Mouse (Mus musculus): ENCODE results near the gene Phf19. TPM values are rescaled to one million over a fixed set of nuclear protein-coding genes. Genes with fewer than 3 reads are reported as not detected.

Phf19 gene
- polyA plus RNA-seq, 1 experiment from 2014 or later = 6.5 TPM

- Histone ChIP-seq H3K27me3 (no peaks in the 10 kb centered on the region), H3K27ac (replicated peaks) (no peak overlapping the region), H3K4me1 (no peaks in the 10 kb centered on the region), H3K36me3 (no peaks in the 10 kb centered on the region), H3K4me3 (no peak overlapping the region), H3K9ac (replicated peaks) (no peak overlapping the region), H3K9me3 (no peaks in the 10 kb centered on the region), H3K4me2 (replicated peaks) (no peak overlapping the region)
- WGBS = 72% methylated on average over 2 of the region's 2 CpGs
- no peak for ATAC-seq (replicated peaks)
Measured at GRCm38 (mm10) chr2:34953547-34954116, 39.8 kb upstream of the Phf19 start.

- Histone ChIP-seq H3K27ac (replicated peaks) (no peak overlapping the region), H3K9ac (replicated peaks) (no peak overlapping the region), H3K4me2 (replicated peaks) (no peak overlapping the region), H3K36me3 (no peaks in the 10 kb centered on the region), H3K27me3 (no peaks in the 10 kb centered on the region), H3K4me1 (no peaks in the 10 kb centered on the region), H3K4me3 (no peak overlapping the region), H3K9me3 (no peaks in the 10 kb centered on the region)
- 63% methylated on average over 4 of the region's 4 CpGs for WGBS
- no peak for ATAC-seq (replicated peaks)
Measured at GRCm38 (mm10) chr2:34953018-34953417, 39.2 kb upstream of the Phf19 start.

- Histone ChIP-seq H3K4me1 (no peaks in the 10 kb centered on the region), H3K4me2 (replicated peaks) (no peak overlapping the region), H3K9ac (replicated peaks) (no peak overlapping the region), H3K27ac (replicated peaks) (no peak overlapping the region), H3K9me3 (no peaks in the 10 kb centered on the region), H3K36me3 (no peaks in the 10 kb centered on the region), H3K4me3 (no peak overlapping the region), H3K27me3 (no peaks in the 10 kb centered on the region)
- ATAC-seq (replicated peaks) = no peak
Measured at GRCm38 (mm10) chr2:34951469-34951868, 37.6 kb upstream of the Phf19 start.

DNA sequence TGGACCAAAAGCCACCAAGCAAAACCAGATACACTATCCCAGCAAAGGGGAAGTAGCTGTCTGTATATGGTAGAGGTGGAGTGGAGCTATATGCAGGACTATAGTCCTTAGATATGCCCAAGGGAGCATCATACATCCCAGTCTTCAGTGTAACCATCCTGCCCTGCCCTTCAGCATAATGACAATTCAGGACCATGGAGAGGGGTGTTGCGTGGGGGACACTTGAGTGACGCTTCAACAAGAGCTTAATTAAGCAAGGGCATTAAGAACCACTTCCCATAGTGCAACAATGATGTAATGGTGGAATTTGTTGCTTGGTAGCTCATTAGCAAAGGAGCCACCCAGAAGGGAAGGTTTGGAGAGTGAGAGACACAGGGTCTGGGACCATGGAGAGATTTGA lies 34.8 kb upstream of the Phf19 start:
- ATAC-seq (replicated peaks) = no peak
- Histone ChIP-seq H3K4me1 (no peaks in the 10 kb centered on the region), H3K9ac (replicated peaks) (no peak overlapping the region), H3K9me3 (no peaks in the 10 kb centered on the region), H3K4me2 (replicated peaks) (no peak overlapping the region), H3K27ac (replicated peaks) (no peak overlapping the region), H3K4me3 (no peak overlapping the region), H3K27me3 (no peaks in the 10 kb centered on the region), H3K36me3 (no peaks in the 10 kb centered on the region)
- WGBS = 13% methylated on average over 2 of the region's 2 CpGs

- Histone ChIP-seq H3K27me3 (no peaks in the 10 kb centered on the region), H3K9ac (replicated peaks) (no peak overlapping the region), H3K9me3 (no peaks in the 10 kb centered on the region), H3K27ac (replicated peaks) (no peak overlapping the region), H3K4me2 (replicated peaks) (no peak overlapping the region), H3K36me3 (no peaks in the 10 kb centered on the region), H3K4me3 (no peak overlapping the region), H3K4me1 (no peaks in the 10 kb centered on the region)
- no peak for ATAC-seq (replicated peaks)
- 50% methylated on average over 4 of the region's 4 CpGs for WGBS
Measured at GRCm38 (mm10) chr2:34946046-34946445, 32.2 kb upstream of the Phf19 start.

- WGBS = 74% methylated on average over 4 of the region's 4 CpGs
- Histone ChIP-seq H3K27me3 (no peaks in the 10 kb centered on the region), H3K36me3 (no peaks in the 10 kb centered on the region), H3K9ac (replicated peaks) (no peak overlapping the region), H3K9me3 (no peaks in the 10 kb centered on the region), H3K27ac (replicated peaks) (no peak overlapping the region), H3K4me3 (no peak overlapping the region), H3K4me1 (no peaks in the 10 kb centered on the region), H3K4me2 (replicated peaks) (no peak overlapping the region)
- no peak for ATAC-seq (replicated peaks)
Measured at GRCm38 (mm10) chr2:34945580-34945979, 31.8 kb upstream of the Phf19 start.

GRCm38 (mm10) chr2:34944761-34945160 lies 30.9 kb upstream of the Phf19 start:
- H3K36me3 ChIP-seq = no peaks in the 10 kb centered on the region
- no peaks in the 10 kb centered on the region for H3K9me3 ChIP-seq
- no peak overlapping the region for H3K27ac ChIP-seq (replicated peaks)
- no peak overlapping the region for H3K4me3 ChIP-seq
- no peaks in the 10 kb centered on the region for H3K4me1 ChIP-seq
- no peak for ATAC-seq (replicated peaks)
- no peak overlapping the region for H3K4me2 ChIP-seq (replicated peaks)
- no peak overlapping the region for H3K9ac ChIP-seq (replicated peaks)
- WGBS = 29% methylated on average over 8 of the region's 8 CpGs
- no peaks in the 10 kb centered on the region for H3K27me3 ChIP-seq

GRCm38 (mm10) chr2:34943556-34944120 lies 29.8 kb upstream of the Phf19 start:
- no peak overlapping the region for H3K9ac ChIP-seq (replicated peaks)
- no peak overlapping the region for H3K4me3 ChIP-seq
- no peaks in the 10 kb centered on the region for H3K36me3 ChIP-seq
- no peak overlapping the region for H3K27ac ChIP-seq (replicated peaks)
- H3K9me3 ChIP-seq = no peaks in the 10 kb centered on the region
- no peaks in the 10 kb centered on the region for H3K4me1 ChIP-seq
- H3K27me3 ChIP-seq = no peaks in the 10 kb centered on the region
- 81% methylated on average over 13 of the region's 13 CpGs for WGBS
- no peak overlapping the region for H3K4me2 ChIP-seq (replicated peaks)
- no peak for ATAC-seq (replicated peaks)

DNA sequence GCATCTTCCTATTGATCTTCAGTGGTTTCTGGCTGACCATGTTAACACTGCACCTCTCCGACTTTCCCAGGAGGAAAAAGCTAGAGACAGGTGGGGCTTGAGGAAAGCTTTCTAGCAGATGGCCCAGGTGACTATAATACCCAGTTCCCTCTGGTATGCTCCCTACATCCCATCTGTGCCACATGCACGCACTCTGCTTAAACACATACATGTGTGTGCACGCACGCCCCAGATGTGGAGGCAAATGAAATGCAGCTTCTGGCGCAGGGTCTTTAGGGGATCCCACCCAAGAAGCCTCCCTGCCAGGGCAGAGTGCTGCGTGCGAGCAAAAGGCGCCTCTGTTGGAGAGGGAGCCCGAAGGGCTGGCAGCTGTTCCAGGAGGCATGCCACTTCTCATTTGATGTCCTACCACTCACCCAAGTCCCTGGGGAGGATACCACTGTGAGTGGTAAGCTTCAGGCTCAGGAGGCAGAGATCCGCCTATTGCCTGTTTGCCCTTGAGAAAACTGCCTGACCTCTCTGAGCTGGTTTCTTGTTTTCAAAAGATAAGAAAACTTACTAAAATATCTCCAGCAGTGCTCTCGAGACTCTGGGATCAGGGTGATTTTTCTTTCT lies 27.3 kb upstream of the Phf19 start:
- H3K9ac ChIP-seq (replicated peaks) = no peak overlapping the region
- H3K4me2 ChIP-seq (replicated peaks) = no peak overlapping the region
- H3K4me3 ChIP-seq = no peak overlapping the region
- H3K27ac ChIP-seq (replicated peaks) = no peak overlapping the region
- H3K9me3 ChIP-seq = no peaks in the 10 kb centered on the region
- no peaks in the 10 kb centered on the region for H3K27me3 ChIP-seq
- H3K4me1 ChIP-seq = no peaks in the 10 kb centered on the region
- H3K36me3 ChIP-seq = no peaks in the 10 kb centered on the region
- ATAC-seq (replicated peaks) = no peak
- WGBS = 80% methylated on average over 11 of the region's 11 CpGs

DNA sequence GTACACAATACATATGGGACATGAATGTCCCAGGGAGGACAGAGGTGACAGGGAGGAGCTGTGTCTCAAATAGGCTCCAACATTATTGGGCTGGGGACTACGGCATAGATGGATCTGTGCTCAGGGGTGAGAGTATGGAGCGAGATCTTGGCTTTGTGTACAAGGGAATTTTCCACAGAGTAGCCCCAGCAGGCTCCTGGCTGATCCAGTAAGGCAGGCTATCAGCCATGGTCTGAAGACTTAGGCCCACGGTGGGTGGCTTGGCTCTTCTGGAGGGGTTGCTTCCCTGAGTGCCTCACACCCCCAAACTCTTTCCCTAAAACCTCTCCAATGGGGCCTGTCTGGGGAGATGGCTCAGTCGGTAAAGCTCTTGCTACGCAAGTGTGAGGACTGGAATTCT lies 26.4 kb upstream of the Phf19 start:
- H3K4me2 ChIP-seq (replicated peaks) = no peak overlapping the region
- H3K27me3 ChIP-seq = no peaks in the 10 kb centered on the region
- ATAC-seq (replicated peaks) = no peak
- H3K9me3 ChIP-seq = no peaks in the 10 kb centered on the region
- no peaks in the 10 kb centered on the region for H3K36me3 ChIP-seq
- no peak overlapping the region for H3K4me3 ChIP-seq
- H3K27ac ChIP-seq (replicated peaks) = no peak overlapping the region
- H3K4me1 ChIP-seq = no peaks in the 10 kb centered on the region
- H3K9ac ChIP-seq (replicated peaks) = no peak overlapping the region
- WGBS = 64% methylated on average over 5 of the region's 5 CpGs

DNA sequence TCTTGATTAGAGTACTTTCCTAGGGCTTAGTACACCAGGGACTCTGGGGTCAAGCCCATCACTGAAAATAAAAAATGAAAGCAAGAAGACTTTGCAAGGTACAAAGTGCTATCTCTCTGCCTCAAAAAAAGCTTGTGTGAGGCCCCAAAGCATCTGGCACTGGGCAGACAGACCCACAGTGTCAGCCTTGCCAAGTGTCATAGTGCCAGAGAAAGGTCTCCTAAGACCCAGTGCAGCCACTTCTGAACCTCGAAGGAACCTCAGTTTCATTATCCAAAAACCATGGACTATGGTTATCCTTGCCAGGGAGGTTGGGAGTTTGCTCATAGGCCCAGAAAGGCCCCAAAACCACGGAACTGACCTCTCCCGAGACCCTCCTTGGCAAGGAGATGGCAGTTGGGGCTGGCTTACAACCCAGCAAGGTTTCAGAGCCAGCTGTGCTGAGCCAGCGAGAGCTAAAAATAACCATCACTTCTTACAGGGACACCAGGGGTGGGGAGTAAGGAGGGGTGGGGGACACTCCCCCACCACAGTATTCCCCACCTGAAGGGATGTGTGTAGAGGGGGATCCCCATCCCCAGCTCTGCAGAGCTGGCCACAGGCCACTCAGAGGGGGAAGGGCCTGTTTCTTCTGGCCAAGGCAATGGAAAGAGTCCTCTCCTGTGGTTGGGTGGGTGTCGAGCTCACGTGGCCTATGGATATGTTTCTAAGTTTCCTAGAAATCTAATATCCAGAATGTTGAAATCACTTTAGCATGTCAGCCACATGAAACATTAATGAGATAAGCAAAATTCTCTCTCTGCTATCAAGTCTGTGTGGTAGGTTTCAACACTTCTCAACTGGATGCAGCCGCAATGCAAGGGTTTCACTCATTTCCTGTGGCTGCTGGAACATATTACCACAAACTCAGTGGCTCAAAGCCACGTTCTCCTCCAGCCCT lies 24.7 kb upstream of the Phf19 start:
- no peaks in the 10 kb centered on the region for H3K36me3 ChIP-seq
- H3K9me3 ChIP-seq = no peaks in the 10 kb centered on the region
- ATAC-seq (replicated peaks) = no peak
- no peaks in the 10 kb centered on the region for H3K27me3 ChIP-seq
- no peak overlapping the region for H3K4me2 ChIP-seq (replicated peaks)
- no peaks in the 10 kb centered on the region for H3K4me1 ChIP-seq
- H3K9ac ChIP-seq (replicated peaks) = no peak overlapping the region
- no peak overlapping the region for H3K4me3 ChIP-seq
- WGBS = 84% methylated on average over 8 of the region's 8 CpGs
- H3K27ac ChIP-seq (replicated peaks) = no peak overlapping the region

DNA sequence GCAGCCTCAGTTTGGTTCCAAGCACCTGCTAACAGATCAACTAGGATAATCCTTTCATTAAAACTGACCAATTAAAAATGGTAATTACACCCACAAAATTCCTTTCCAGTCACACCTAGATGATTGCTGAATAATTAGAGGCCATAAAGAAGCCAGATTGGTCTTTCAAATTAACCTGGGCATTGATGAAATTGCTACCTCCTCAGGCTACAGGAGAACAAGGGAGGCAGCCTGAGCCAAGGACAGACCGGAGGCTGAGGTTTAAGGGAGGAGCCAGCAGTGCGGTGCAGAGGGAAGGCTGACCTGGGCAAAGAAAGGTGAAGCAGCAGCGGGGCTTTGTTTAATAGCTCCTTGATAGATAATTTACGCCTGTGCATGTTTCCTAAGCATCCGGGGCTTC lies 23.6 kb upstream of the Phf19 start:
- ATAC-seq (replicated peaks) = no peak
- WGBS = 32% methylated on average over 5 of the region's 5 CpGs

More for the DNA sequence above, 23.6 kb upstream of the Phf19 start:
- Histone ChIP-seq H3K36me3 (no peaks in the 10 kb centered on the region), H3K27me3 (no peaks in the 10 kb centered on the region), H3K4me3 (no peak overlapping the region), H3K4me2 (replicated peaks) (no peak overlapping the region), H3K9me3 (no peaks in the 10 kb centered on the region), H3K4me1 (no peaks in the 10 kb centered on the region), H3K27ac (replicated peaks) (no peak overlapping the region), H3K9ac (replicated peaks) (no peak overlapping the region)
